Mouse (Mus musculus) small intestine, adult 2 months (tissue): ENCODE results near the gene Ing3. TPM values are rescaled to one million over a fixed set of nuclear protein-coding genes. Genes with fewer than 3 reads are reported as not detected.
A peak's percentile ranks its signal among the peaks of the same experiment; 100 is the strongest.

Experiments used
- H3K27ac ChIP-seq: fragments of 200-500 bp; 2 replicates; pipeline ENCODE4 v1.5.1; 2012; ENCODE audit warnings: low read depth, low read length, control low read depth, inconsistent platforms; ENCODE audit not compliant: insufficient read depth
- H3K27me3 ChIP-seq: fragments of 200-500 bp; 2 replicates; pipeline ENCODE4 v1.6.1; 2012; ENCODE audit warnings: mild to moderate bottlenecking, moderate library complexity, low read length, inconsistent platforms; ENCODE audit not compliant: control insufficient read depth, insufficient read depth
- H3K36me3 ChIP-seq: fragments of 200-500 bp; 2 replicates; pipeline ENCODE4 v1.6.1; 2012; ENCODE audit warnings: mild to moderate bottlenecking, low read length, control low read depth, inconsistent platforms; ENCODE audit not compliant: control insufficient read depth, insufficient read depth
- H3K4me1 ChIP-seq: fragments of 200-500 bp; 2 replicates; pipeline ENCODE4 v1.6.1; 2012; ENCODE audit warnings: low read length, inconsistent platforms, mixed read lengths; ENCODE audit not compliant: control insufficient read depth, insufficient read depth, insufficient read length
- H3K4me3 ChIP-seq: fragments of 200-500 bp; 2 replicates; pipeline ENCODE4 v1.5.1; 2012; ENCODE audit warnings: low read depth, mild to moderate bottlenecking, control low read depth, inconsistent platforms, low read length, moderate library complexity
- CTCF ChIP-seq: fragments of 200-500 bp; IDR thresholded peaks from 2 replicates; pipeline ENCODE4 v1.5.1; 2012; ENCODE audit warnings: low read depth, mild to moderate bottlenecking, control low read depth, inconsistent platforms, low read length, moderate library complexity, mixed read lengths; ENCODE audit not compliant: insufficient replicate concordance, insufficient read length; ENCODE audit errors: extremely low read depth
- POLR2A ChIP-seq: fragments of 200-500 bp; IDR thresholded peaks from 2 replicates; pipeline ENCODE4 v1.6.1; 2012; ENCODE audit warnings: low read depth, mild to moderate bottlenecking, control low read depth, inconsistent platforms, low read length, moderate library complexity
- WGBS: fragments of 180-500 bp; shearing (Covaris S2); methylation state at CpG from one replicate; pipeline ENCODE4 v1.1.7; 2018; 5-methylcytosine and 5-hydroxymethylcytosine counted together
- polyA plus RNA-seq: library from polyadenylated mRNA; depleted of rRNA; stranded (reverse); fragments of >200 nt; gene quantifications from 2 replicates; pipeline ENCODE4 v1.2.3, GENCODE M21; 2012

Ing3 gene
- polyA plus RNA-seq, 1 experiment, result 3.0 TPM

DNA sequence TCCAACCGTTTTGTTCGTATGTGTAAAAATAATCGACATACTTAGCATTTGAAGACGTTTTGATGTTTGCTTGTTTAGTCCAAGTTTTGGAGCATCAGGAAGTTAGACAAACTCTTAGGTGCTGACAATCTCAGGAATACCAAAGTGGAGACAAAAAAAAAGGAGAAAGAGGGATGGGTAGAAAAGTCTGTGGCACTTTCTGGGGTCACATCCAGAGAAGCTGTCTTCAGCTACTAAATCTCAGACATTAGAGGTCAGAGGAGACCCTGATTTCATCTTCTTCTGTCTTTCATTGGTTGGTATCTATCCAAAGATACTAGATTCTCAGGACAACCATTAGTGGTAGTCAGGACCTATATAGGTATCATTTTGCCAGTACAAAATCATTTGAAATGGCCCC lies 41.8 kb downstream of the Ing3 start:
- no peak for TF ChIP-seq CTCF
- TF ChIP-seq POLR2A, result no peak
- Histone ChIP-seq H3K36me3 (no peaks in the 10 kb centered on the region), H3K27ac (no peak overlapping the region; the same call in 1 of the 2 replicates), H3K4me1 (0 out of 2 replicates have a peak, but pooled peaks cover 2% of the 10 kb centered on the region), H3K4me3 (no peak overlapping the region), H3K27me3 (0 out of 2 replicates have a peak, but pooled peaks cover 6% of the 10 kb centered on the region)
- 70% methylated on average over 4 of the region's 4 CpGs for WGBS

DNA sequence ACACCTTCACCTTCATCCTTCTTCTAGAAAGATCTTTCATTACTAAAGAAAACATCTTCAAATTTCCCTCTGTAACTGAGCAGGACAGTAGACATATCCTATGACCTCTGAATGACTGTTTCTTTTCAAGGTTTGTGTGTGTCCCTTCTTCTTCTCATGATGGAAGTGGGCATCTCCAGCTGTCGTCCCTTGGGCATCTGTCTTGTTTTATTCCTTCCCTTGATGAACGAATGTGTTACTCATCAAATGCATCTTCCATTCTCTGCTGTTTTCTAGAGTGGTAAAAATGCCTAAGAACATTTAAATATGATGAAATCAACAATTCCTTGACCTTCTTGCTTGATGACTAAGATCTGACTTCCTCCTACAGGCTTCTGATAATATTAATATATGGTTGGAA lies 43.7 kb downstream of the Ing3 start:
- peaks cover 2% of the 10 kb centered on the region; the same call in 1 of the 2 replicates for H3K4me1 ChIP-seq
- WGBS, result 87% methylated on average over 2 of the region's 2 CpGs
- TF ChIP-seq POLR2A (no peak), CTCF (no peak)
- no peak overlapping the region for H3K4me3 ChIP-seq
- no peaks in the 10 kb centered on the region for H3K27me3 ChIP-seq
- H3K36me3 ChIP-seq, result no peaks in the 10 kb centered on the region
- H3K27ac ChIP-seq, result no peak overlapping the region

- peak overlapping the region; percentile 79 for H3K27ac ChIP-seq
- 12% methylated on average over 4 of the region's 4 CpGs for WGBS
- TF ChIP-seq POLR2A, result no peak
- no peak for TF ChIP-seq CTCF
Observed at GRCm38 (mm10) chr6:21998131-21998530, 48.8 kb downstream of the Ing3 start.

DNA sequence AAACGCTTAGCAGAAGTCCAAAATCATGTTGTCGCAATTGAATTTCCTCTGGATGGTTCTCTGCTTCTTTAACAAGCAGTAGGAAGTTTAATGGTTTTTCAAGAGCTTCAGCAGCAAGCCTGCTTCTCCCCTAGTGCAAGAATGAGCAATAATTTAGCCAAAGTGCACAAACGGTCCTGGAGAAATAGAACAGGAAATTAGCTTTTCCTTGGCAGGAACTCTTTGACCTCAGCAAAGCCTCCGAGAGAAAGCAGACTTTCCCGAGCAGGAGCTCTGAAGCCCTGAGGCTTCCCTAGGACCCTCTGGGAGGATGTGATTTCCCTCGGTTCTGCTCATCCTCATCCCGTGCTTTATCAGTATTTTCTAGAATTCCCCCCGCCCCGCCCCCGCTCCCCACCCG lies 49.7 kb downstream of the Ing3 start:
- Histone ChIP-seq H3K4me3 (no peak overlapping the region), H3K4me1 (peaks cover 17% of the 10 kb centered on the region; the same call in 1 of the 2 replicates), H3K27ac (peak overlapping the region; percentile 79; the same call in 1 of the 2 replicates), H3K36me3 (no peaks in the 10 kb centered on the region), H3K27me3 (no peaks in the 10 kb centered on the region)
- 7% methylated on average over 11 of the region's 11 CpGs for WGBS
- TF ChIP-seq POLR2A (no peak), CTCF (no peak)

More at GRCm38 (mm10) chr6:21998131-21998530, 48.8 kb downstream of the Ing3 start:
- no peak overlapping the region for H3K4me3 ChIP-seq
- H3K36me3 ChIP-seq, result no peaks in the 10 kb centered on the region
- H3K4me1 ChIP-seq, result peaks cover 16% of the 10 kb centered on the region; the same call in 1 of the 2 replicates
- H3K27me3 ChIP-seq, result no peaks in the 10 kb centered on the region

- 64% methylated on average over 6 of the region's 6 CpGs for WGBS
- Histone ChIP-seq H3K27ac (no peak overlapping the region), H3K4me3 (no peak overlapping the region)
Observed at GRCm38 (mm10) chr6:22000086-22000485, 50.7 kb downstream of the Ing3 start.

GRCm38 (mm10) chr6:22000881-22001280 lies 51.5 kb downstream of the Ing3 start:
- 28% methylated on average over 3 of the region's 3 CpGs for WGBS
- TF ChIP-seq POLR2A (no peak), CTCF (no peak)
- H3K4me3 ChIP-seq, result no peak overlapping the region
- H3K36me3 ChIP-seq, result no peaks in the 10 kb centered on the region
- H3K27me3 ChIP-seq, result no peaks in the 10 kb centered on the region
- peaks cover 17% of the 10 kb centered on the region; the same call in 1 of the 2 replicates for H3K4me1 ChIP-seq
- peak overlapping the region; percentile 43; the same call in 1 of the 2 replicates for H3K27ac ChIP-seq

More at GRCm38 (mm10) chr6:22000086-22000485, 50.7 kb downstream of the Ing3 start:
- H3K4me1 ChIP-seq, result peaks cover 17% of the 10 kb centered on the region; the same call in 1 of the 2 replicates
- no peak for TF ChIP-seq CTCF
- TF ChIP-seq POLR2A, result no peak
- no peaks in the 10 kb centered on the region for H3K27me3 ChIP-seq
- no peaks in the 10 kb centered on the region for H3K36me3 ChIP-seq

GRCm38 (mm10) chr6:22001284-22001916 lies 52.0 kb downstream of the Ing3 start:
- Histone ChIP-seq H3K27me3 (no peaks in the 10 kb centered on the region), H3K27ac (peak overlapping the region; percentile 43; the same call in 1 of the 2 replicates)
- no peak for TF ChIP-seq POLR2A
- TF ChIP-seq CTCF, result no peak

More at GRCm38 (mm10) chr6:22001284-22001916, 52.0 kb downstream of the Ing3 start:
- Histone ChIP-seq H3K4me1 (peaks cover 17% of the 10 kb centered on the region; the same call in 1 of the 2 replicates), H3K4me3 (no peak overlapping the region), H3K36me3 (no peaks in the 10 kb centered on the region)
- WGBS, result 27% methylated on average over 5 of the region's 5 CpGs
